In the genomic region with DNA sequence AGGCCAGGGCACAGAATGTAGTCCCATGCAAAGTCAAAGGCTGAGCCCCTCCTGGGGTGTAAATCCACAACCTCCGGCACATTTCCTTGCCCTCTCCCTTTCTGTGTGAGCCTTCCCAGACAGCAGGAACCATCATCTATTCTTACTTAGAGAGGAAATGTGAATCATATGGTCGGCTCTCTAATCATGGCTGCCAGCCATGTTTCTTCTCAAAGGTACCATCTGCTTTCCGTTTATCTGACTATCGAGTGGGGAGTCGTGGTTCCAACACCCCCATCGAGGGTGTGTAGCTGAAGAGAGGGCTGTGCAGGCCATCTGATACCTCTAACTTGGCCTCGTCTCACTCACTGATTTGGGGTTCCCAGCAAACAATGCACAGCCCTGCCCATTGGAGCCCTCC, we compare ENCODE assay signal across 17 mouse cellular contexts. TPM values are rescaled to one million over a fixed set of nuclear protein-coding genes. Genes with fewer than 3 reads are reported as not detected.
A peak's percentile ranks its signal among the peaks of the same experiment; 100 is the strongest.
DNase-seq lines count a peak whose midpoint lies in the region; ATAC-seq and TF ChIP-seq lines count a peak whose summit lies in the region.
"Had no signal": no experiment of that assay in that cellular context is flagged by ENCODE, and none has a peak within 500 bp of the region (broad histone marks: within the 10 kb centered on the region; RNA-seq: fewer than 3 reads in every experiment).

No protein-coding gene starts in this region.

- H3K27me3 ChIP-seq in heart, embryonic 13.5 days (replicated peaks), result peaks cover under 1% of the 10 kb centered on the region; the same call in 1 of the 2 replicates
- H3K27me3 ChIP-seq in intestine, embryonic 15.5 days (replicated peaks), result no peaks in the 10 kb centered on the region
- no peaks in the 10 kb centered on the region for H3K27me3 ChIP-seq in kidney, embryonic 14.5 days (ENCODE audit: control insufficient read depth, insufficient read depth, low read length)
- H3K27me3 ChIP-seq: heart, embryonic 12.5 days had no signal

- DNase-seq in heart, adult 9 months (ENCODE audit: low spot score in 2 of 2), result no peak
- peak; percentile 26 for DNase-seq in cerebellum, adult 9-10 months
- peak; percentile 50 to 84 for DNase-seq in layer of hippocampus, postnatal 14 days (ENCODE audit: low spot score in 2 of 2)

- TF ChIP-seq CTCF in embryonic fibroblast, embryonic 13.5 days (IDR thresholded peaks at IDR 0.05; ENCODE audit: borderline replicate concordance, insufficient read depth, low read length), result no peak

- ATAC-seq in heart, embryonic 13.5 days (ENCODE audit: extremely low read depth, insufficient number of reproducible peaks, low FRiP score, low TSS enrichment), result no peak
- no peak for ATAC-seq in intestine, embryonic 15.5 days
- no peak for ATAC-seq in kidney, embryonic 14.5 days (ENCODE audit: low FRiP score, low TSS enrichment)

- H3K9ac ChIP-seq in heart, embryonic 13.5 days, result no peak overlapping the region
- no peak overlapping the region for H3K9ac ChIP-seq in intestine, embryonic 15.5 days
- H3K9ac ChIP-seq in kidney, embryonic 14.5 days (ENCODE audit: low read depth, low read length), result no peak overlapping the region
- H3K9ac ChIP-seq: heart, embryonic 12.5 days; liver, embryonic 14.5 days had no signal

- H3K9me3 ChIP-seq in heart, embryonic 13.5 days, result no peaks in the 10 kb centered on the region
- H3K9me3 ChIP-seq in intestine, embryonic 15.5 days, result no peaks in the 10 kb centered on the region
- no peaks in the 10 kb centered on the region for H3K9me3 ChIP-seq in kidney, embryonic 14.5 days (ENCODE audit: control insufficient read depth, low read length)
- H3K9me3 ChIP-seq: heart, embryonic 12.5 days had no signal

- H3K36me3 ChIP-seq in heart, embryonic 13.5 days, result no peaks in the 10 kb centered on the region
- no peaks in the 10 kb centered on the region for H3K36me3 ChIP-seq in intestine, embryonic 15.5 days
- H3K36me3 ChIP-seq in kidney, embryonic 14.5 days (ENCODE audit: control insufficient read depth, insufficient read depth, low read length), result no peaks in the 10 kb centered on the region
- H3K36me3 ChIP-seq: heart, embryonic 12.5 days had no signal

- H3K27ac ChIP-seq in heart, embryonic 13.5 days (replicated peaks), result 0 out of 2 replicates have a peak overlapping the region, but pooled peaks have one; percentile 8
- H3K27ac ChIP-seq in embryonic fibroblast, embryonic 13.5 days (ENCODE audit: insufficient read depth, low read length), result peak overlapping the region; percentile 12; the same call in 1 of the 2 replicates
- H3K27ac ChIP-seq in intestine, embryonic 15.5 days, result no peak overlapping the region
- H3K27ac ChIP-seq in kidney, embryonic 14.5 days (ENCODE audit: low read depth, low read length), result no peak overlapping the region
- H3K27ac ChIP-seq: liver, embryonic 14.5 days had no signal

- peaks cover 10% of the 10 kb centered on the region for H3K4me1 ChIP-seq in heart, embryonic 13.5 days
- H3K4me1 ChIP-seq in embryonic fibroblast, embryonic 13.5 days (ENCODE audit: control insufficient read depth, insufficient read depth, low read length), result 0 out of 2 replicates have a peak, but pooled peaks cover 3% of the 10 kb centered on the region
- H3K4me1 ChIP-seq in intestine, embryonic 15.5 days (replicated peaks), result 0 out of 2 replicates have a peak, but pooled peaks cover 4% of the 10 kb centered on the region
- H3K4me1 ChIP-seq in kidney, embryonic 14.5 days (ENCODE audit: control insufficient read depth, insufficient read depth, low read length), result no peaks in the 10 kb centered on the region

- 57% methylated on average over 7 of the region's 7 CpGs for WGBS in heart, embryonic 13.5 days
- 60% methylated on average over 7 of the region's 7 CpGs for WGBS in intestine, embryonic 15.5 days
- 84% methylated on average over 7 of the region's 7 CpGs for WGBS in kidney, embryonic 14.5 days

- no peak overlapping the region for H3K4me2 ChIP-seq in heart, embryonic 13.5 days
- no peak overlapping the region for H3K4me2 ChIP-seq in intestine, embryonic 15.5 days (replicated peaks)
- H3K4me2 ChIP-seq in kidney, embryonic 14.5 days (replicated peaks; ENCODE audit: low read depth, low read length), result no peak overlapping the region
- H3K4me2 ChIP-seq: heart, embryonic 12.5 days; midbrain, embryonic 11.5 days had no signal

- H3K4me3 ChIP-seq in heart, embryonic 13.5 days, result no peak overlapping the region
- H3K4me3 ChIP-seq in embryonic fibroblast, embryonic 13.5 days (ENCODE audit: insufficient read depth, low read length), result no peak overlapping the region
- H3K4me3 ChIP-seq in intestine, embryonic 15.5 days (replicated peaks), result no peak overlapping the region
- H3K4me3 ChIP-seq in kidney, embryonic 14.5 days (ENCODE audit: low read length), result no peak overlapping the region
- H3K4me3 ChIP-seq: erythroblast, embryonic 14.5 days; heart, embryonic 12.5 days; myocyte had no signal

- TF ChIP-seq POLR2A in embryonic fibroblast, embryonic 13.5 days (IDR thresholded peaks at IDR 0.05; ENCODE audit: low read depth, low read length), result no peak

RNA-seq across cellular contexts. Expression of gene Gm47791, which starts 17.0 kb away (rescaled TPM):
- not detected in 2 replicates for polyA plus RNA-seq in heart, embryonic 13.5 days (2015; fragmentation: Nextera tagmentation; extraction: Ambion mirVana)
- polyA plus RNA-seq in embryonic fibroblast, embryonic 13.5 days (2011; ENCODE audit: insufficient read length, low read depth, missing spikeins), result not detected in 2 replicates
- total RNA-seq in layer of hippocampus, postnatal 14 days (2021), result not detected
- not detected in 2 replicates for polyA plus RNA-seq in intestine, embryonic 15.5 days (2015; fragmentation: Nextera tagmentation; extraction: Ambion mirVana)
- not detected in 2 replicates for polyA plus RNA-seq in kidney, embryonic 14.5 days (2014; fragmentation: Nextera tagmentation; extraction: Ambion mirVana)
- total RNA-seq: gastrocnemius, postnatal 10 days; hematopoietic stem cell, adult 5-6 weeks; left cerebral cortex, postnatal 25 days had no signal
- polyA plus RNA-seq: activated CD4-positive, CD25-positive, alpha-beta regulatory T cell, adult 4 months; erythroblast, embryonic 14.5 days; heart, embryonic 12.5 days; intestine, embryonic 14.5 days; liver, embryonic 14.5 days; midbrain, embryonic 11.5 days; myocyte had no signal

RNA-seq across cellular contexts. Expression of gene Tm4sf20, which starts 19.8 kb away (rescaled TPM):
- polyA plus RNA-seq in heart, embryonic 13.5 days (2015; fragmentation: Nextera tagmentation; extraction: Ambion mirVana), result not detected in 2 replicates
- not detected in 2 replicates for polyA plus RNA-seq in embryonic fibroblast, embryonic 13.5 days (2011; ENCODE audit: insufficient read length, low read depth, missing spikeins)
- not detected for total RNA-seq in layer of hippocampus, postnatal 14 days (2021)
- 141 and 153 TPM in 2 replicates for polyA plus RNA-seq in intestine, embryonic 15.5 days (2015; fragmentation: Nextera tagmentation; extraction: Ambion mirVana)
- 3.8 TPM in 2 replicates for polyA plus RNA-seq in kidney, embryonic 14.5 days (2014; fragmentation: Nextera tagmentation; extraction: Ambion mirVana)
- total RNA-seq: gastrocnemius, postnatal 10 days; hematopoietic stem cell, adult 5-6 weeks; left cerebral cortex, postnatal 25 days had no signal
- polyA plus RNA-seq: erythroblast, embryonic 14.5 days; heart, embryonic 12.5 days; liver, embryonic 14.5 days; myocyte had no signal

RNA-seq across cellular contexts. Expression of gene Agfg1, which starts 51.2 kb away (rescaled TPM):
- polyA plus RNA-seq in heart, embryonic 13.5 days (2015; fragmentation: Nextera tagmentation; extraction: Ambion mirVana), result 29.0 and 29.3 TPM in 2 replicates
- 75.1 and 77.5 TPM in 2 replicates for polyA plus RNA-seq in embryonic fibroblast, embryonic 13.5 days (2011; ENCODE audit: insufficient read length, low read depth, missing spikeins)
- 10 to 100 TPM; 80.4 to 83.2 TPM for total RNA-seq in layer of hippocampus, postnatal 14 days (2021)
- 33.0 and 35.7 TPM in 2 replicates for polyA plus RNA-seq in intestine, embryonic 15.5 days (2015; fragmentation: Nextera tagmentation; extraction: Ambion mirVana)
- polyA plus RNA-seq in kidney, embryonic 14.5 days (2014; fragmentation: Nextera tagmentation; extraction: Ambion mirVana), result 27.9 and 47.8 TPM in 2 replicates

Comparison
In these comparisons a context has a peak if more than half of its experiments do, and no peak if none do; other contexts are left out.
1. H3K27ac ChIP-seq: peak in heart, embryonic 13.5 days (single experiment) and embryonic fibroblast, embryonic 13.5 days (single experiment); none in intestine, embryonic 15.5 days (single experiment) and kidney, embryonic 14.5 days (single experiment).
2. DNase-seq: peak in cerebellum, adult 9-10 months (single experiment) and layer of hippocampus, postnatal 14 days (2 of 2); none in heart, adult 9 months (0 of 2).
3. RNA of gene Tm4sf20, which starts 19.8 kb away (polyA plus RNA-seq): 141 to 153 TPM in intestine, embryonic 15.5 days; 3.8 TPM in kidney, embryonic 14.5 days, not detected in heart, embryonic 13.5 days and not detected in embryonic fibroblast, embryonic 13.5 days; every median in the first group is over 10 times any median in the second.